Mouse (Mus musculus): ENCODE measurements around the gene Cks1b.

GRCm38 (mm10) chr3:89440691-89441090 is 22.5 kb upstream of the Cks1b start:
- TF ChIP-seq CTCF (IDR thresholded peaks at IDR 0.05; ENCODE audit: low read depth, low read length) (no peak), TAL1 (conservative IDR thresholded peaks at IDR 0.05; ENCODE audit: low read depth, low read length) (no peak), POLR2AphosphoS5 (IDR thresholded peaks at IDR 0.05; ENCODE audit: insufficient replicate concordance, low read depth, low read length) (no peak), GATA1 (IDR thresholded peaks at IDR 0.05; ENCODE audit: borderline replicate concordance, low read length) (no peak), GATA2 (IDR thresholded peaks at IDR 0.05; ENCODE audit: borderline replicate concordance, low read depth, low read length) (no peak)

Data from G1E (cell line).